Mouse (Mus musculus): ENCODE measurements around the gene Hirip3. TPM values are rescaled to one million over a fixed set of nuclear protein-coding genes. Genes with fewer than 3 reads are reported as not detected.

Hirip3 gene
- polyA plus RNA-seq, 1 experiment from 2014 or later = 24.4 TPM

GRCm38 (mm10) chr7:126825403-126825802 is 36.4 kb upstream of the Hirip3 start:
- Histone ChIP-seq H3K36me3 (ENCODE audit: control insufficient read depth, insufficient read depth, low read length) (no peaks in the 10 kb centered on the region), H3K4me3 (replicated peaks; ENCODE audit: low read length) (no peak overlapping the region), H3K4me1 (ENCODE audit: control insufficient read depth, insufficient read depth, low read length) (0 out of 2 replicates have a peak, but pooled peaks cover 3% of the 10 kb centered on the region), H3K9ac (ENCODE audit: low read length) (no peak overlapping the region), H3K27me3 (ENCODE audit: control insufficient read depth, insufficient read depth, low read length) (peaks cover 22% of the 10 kb centered on the region), H3K9me3 (replicated peaks; ENCODE audit: control insufficient read depth, low read length) (no peaks in the 10 kb centered on the region), H3K27ac (ENCODE audit: low read length) (no peak overlapping the region), H3K4me2 (ENCODE audit: low read depth, low read length) (no peak overlapping the region)
- WGBS = 19% methylated on average over 8 of the region's 8 CpGs
- no peak for ATAC-seq (ENCODE audit: insufficient read depth, low FRiP score)

GRCm38 (mm10) chr7:126825952-126826351 is 35.8 kb upstream of the Hirip3 start:
- H3K4me2 ChIP-seq (ENCODE audit: low read depth, low read length) = no peak overlapping the region
- no peak for ATAC-seq (ENCODE audit: insufficient read depth, low FRiP score)
- peaks cover 22% of the 10 kb centered on the region for H3K27me3 ChIP-seq (ENCODE audit: control insufficient read depth, insufficient read depth, low read length)
- H3K36me3 ChIP-seq (ENCODE audit: control insufficient read depth, insufficient read depth, low read length) = no peaks in the 10 kb centered on the region
- 0 out of 2 replicates have a peak, but pooled peaks cover 3% of the 10 kb centered on the region for H3K4me1 ChIP-seq (ENCODE audit: control insufficient read depth, insufficient read depth, low read length)
- no peak overlapping the region for H3K4me3 ChIP-seq (replicated peaks; ENCODE audit: low read length)
- WGBS = 65% methylated on average over 5 of the region's 5 CpGs
- H3K27ac ChIP-seq (ENCODE audit: low read length) = no peak overlapping the region
- H3K9me3 ChIP-seq (replicated peaks; ENCODE audit: control insufficient read depth, low read length) = no peaks in the 10 kb centered on the region
- no peak overlapping the region for H3K9ac ChIP-seq (ENCODE audit: low read length)

DNA sequence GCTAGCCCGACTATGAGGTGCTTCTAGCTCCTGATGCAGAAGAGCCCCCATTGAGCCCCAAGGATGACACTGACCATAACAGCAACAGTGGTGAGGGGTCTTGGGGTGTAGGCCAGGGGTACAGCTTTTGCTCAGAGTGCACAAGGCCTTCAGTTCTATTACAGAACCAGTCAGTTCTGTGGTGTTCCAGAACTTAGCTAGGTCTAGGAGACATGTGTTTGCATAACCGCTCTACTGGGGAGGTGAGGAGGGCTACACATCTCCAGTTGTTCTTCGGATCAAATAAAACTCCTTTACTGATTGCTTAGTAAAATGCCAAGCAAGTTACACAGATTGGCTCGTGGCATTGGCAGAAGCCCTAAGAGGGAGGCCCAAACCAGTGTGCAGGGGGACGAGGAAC is 30.2 kb upstream of the Hirip3 start, which contains the start of gene 4930451I11Rik:
4930451I11Rik (minus strand) TSS at position 101 of the 400 bp plus-strand sequence.
- H3K4me1 ChIP-seq (ENCODE audit: control insufficient read depth, insufficient read depth, low read length) = no peaks in the 10 kb centered on the region
- H3K36me3 ChIP-seq (ENCODE audit: control insufficient read depth, insufficient read depth, low read length) = no peaks in the 10 kb centered on the region
- no peak within 1 kb of the TSS for H3K27ac ChIP-seq (ENCODE audit: low read length)
- ATAC-seq (ENCODE audit: insufficient read depth, low FRiP score) = no peak
- peak within 1 kb of the TSS; percentile 55 for H3K4me2 ChIP-seq (ENCODE audit: low read depth, low read length)
- H3K9ac ChIP-seq (ENCODE audit: low read length) = no peak within 1 kb of the TSS
- no peaks in the 10 kb centered on the region for H3K9me3 ChIP-seq (replicated peaks; ENCODE audit: control insufficient read depth, low read length)
- WGBS = 60% methylated on average over 5 of the region's 5 CpGs
- H3K4me3 ChIP-seq (replicated peaks; ENCODE audit: low read length) = peak within 1 kb of the TSS; percentile 33
- no peaks in the 10 kb centered on the region for H3K27me3 ChIP-seq (ENCODE audit: control insufficient read depth, insufficient read depth, low read length)

- H3K4me2 ChIP-seq (ENCODE audit: low read depth, low read length) = peak overlapping the region; percentile 55
- ATAC-seq (ENCODE audit: insufficient read depth, low FRiP score) = peak; percentile 77
- WGBS = 2% methylated on average over 21 of the region's 21 CpGs
- H3K4me1 ChIP-seq (ENCODE audit: control insufficient read depth, insufficient read depth, low read length) = no peaks in the 10 kb centered on the region
- H3K27ac ChIP-seq (ENCODE audit: low read length) = no peak overlapping the region
- H3K27me3 ChIP-seq (ENCODE audit: control insufficient read depth, insufficient read depth, low read length) = no peaks in the 10 kb centered on the region
- H3K9ac ChIP-seq (ENCODE audit: low read length) = no peak overlapping the region
- peak overlapping the region; percentile 33 for H3K4me3 ChIP-seq (replicated peaks; ENCODE audit: low read length)
- H3K36me3 ChIP-seq (ENCODE audit: control insufficient read depth, insufficient read depth, low read length) = no peaks in the 10 kb centered on the region
- H3K9me3 ChIP-seq (replicated peaks; ENCODE audit: control insufficient read depth, low read length) = no peaks in the 10 kb centered on the region
Observed at GRCm38 (mm10) chr7:126832036-126832598, 29.7 kb upstream of the Hirip3 start.

- H3K4me3 ChIP-seq (replicated peaks; ENCODE audit: low read length) = no peak overlapping the region
- no peak for ATAC-seq (ENCODE audit: insufficient read depth, low FRiP score)
- no peak overlapping the region for H3K9ac ChIP-seq (ENCODE audit: low read length)
- H3K27ac ChIP-seq (ENCODE audit: low read length) = no peak overlapping the region
- H3K36me3 ChIP-seq (ENCODE audit: control insufficient read depth, insufficient read depth, low read length) = no peaks in the 10 kb centered on the region
- no peaks in the 10 kb centered on the region for H3K4me1 ChIP-seq (ENCODE audit: control insufficient read depth, insufficient read depth, low read length)
- 81% methylated on average over 1 of the region's 1 CpGs for WGBS
- no peak overlapping the region for H3K4me2 ChIP-seq (ENCODE audit: low read depth, low read length)
- H3K27me3 ChIP-seq (ENCODE audit: control insufficient read depth, insufficient read depth, low read length) = no peaks in the 10 kb centered on the region
- H3K9me3 ChIP-seq (replicated peaks; ENCODE audit: control insufficient read depth, low read length) = no peaks in the 10 kb centered on the region
Observed at GRCm38 (mm10) chr7:126833294-126833693, 28.5 kb upstream of the Hirip3 start.

DNA sequence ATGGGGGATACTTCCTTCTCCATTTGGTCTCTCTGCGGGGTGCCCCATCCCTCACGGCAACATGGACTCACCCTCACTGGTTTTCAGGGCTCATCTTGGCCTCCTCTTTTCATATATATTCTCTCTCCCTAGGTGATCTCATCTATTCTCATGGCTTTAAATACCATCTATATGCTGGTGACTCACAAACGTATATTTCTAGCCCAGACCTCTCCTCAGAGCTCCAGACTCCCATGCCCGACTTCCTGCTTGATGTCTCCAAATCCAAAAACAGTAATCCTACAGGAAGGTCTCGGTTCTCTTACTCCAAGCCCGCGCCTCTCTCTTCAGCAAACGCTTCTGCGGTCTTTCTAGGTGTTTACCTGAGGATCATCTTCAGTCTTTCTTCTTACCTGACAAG is 18.5 kb upstream of the Hirip3 start:
- no peaks in the 10 kb centered on the region for H3K9me3 ChIP-seq (replicated peaks; ENCODE audit: control insufficient read depth, low read length)
- no peak overlapping the region for H3K27ac ChIP-seq (ENCODE audit: low read length)
- 73% methylated on average over 9 of the region's 9 CpGs for WGBS
- H3K36me3 ChIP-seq (ENCODE audit: control insufficient read depth, insufficient read depth, low read length) = no peaks in the 10 kb centered on the region
- H3K27me3 ChIP-seq (ENCODE audit: control insufficient read depth, insufficient read depth, low read length) = peaks cover 9% of the 10 kb centered on the region
- peaks cover 9% of the 10 kb centered on the region; the same call in 1 of the 2 replicates for H3K4me1 ChIP-seq (ENCODE audit: control insufficient read depth, insufficient read depth, low read length)
- H3K9ac ChIP-seq (ENCODE audit: low read length) = no peak overlapping the region
- no peak overlapping the region for H3K4me3 ChIP-seq (replicated peaks; ENCODE audit: low read length)
- no peak for ATAC-seq (ENCODE audit: insufficient read depth, low FRiP score)
- no peak overlapping the region for H3K4me2 ChIP-seq (ENCODE audit: low read depth, low read length)

DNA sequence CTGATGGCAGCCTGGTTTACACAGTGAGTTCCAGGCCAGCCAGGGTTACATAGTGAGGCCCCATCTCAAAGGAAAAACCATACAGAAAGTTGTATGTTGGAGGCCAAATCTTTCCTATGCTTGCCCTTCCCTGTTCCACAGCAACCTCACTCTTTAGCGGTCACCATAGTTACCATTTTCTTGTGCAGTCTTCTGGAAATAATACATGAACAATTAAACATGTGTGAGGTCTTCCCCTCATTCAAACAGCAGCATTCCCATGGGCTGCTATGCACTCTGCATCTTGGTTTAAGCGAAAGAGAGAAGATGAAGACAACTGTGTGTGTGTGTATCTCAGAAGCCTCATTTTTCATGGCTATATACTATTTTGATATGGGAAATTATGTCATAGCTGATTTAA is 16.3 kb upstream of the Hirip3 start:
- Histone ChIP-seq H3K4me1 (ENCODE audit: control insufficient read depth, insufficient read depth, low read length) (peaks cover 9% of the 10 kb centered on the region; the same call in 1 of the 2 replicates), H3K4me3 (replicated peaks; ENCODE audit: low read length) (no peak overlapping the region), H3K36me3 (ENCODE audit: control insufficient read depth, insufficient read depth, low read length) (no peaks in the 10 kb centered on the region), H3K9me3 (replicated peaks; ENCODE audit: control insufficient read depth, low read length) (no peaks in the 10 kb centered on the region), H3K27me3 (ENCODE audit: control insufficient read depth, insufficient read depth, low read length) (peaks cover 23% of the 10 kb centered on the region), H3K4me2 (ENCODE audit: low read depth, low read length) (no peak overlapping the region), H3K27ac (ENCODE audit: low read length) (no peak overlapping the region), H3K9ac (ENCODE audit: low read length) (no peak overlapping the region)
- no peak for ATAC-seq (ENCODE audit: insufficient read depth, low FRiP score)
- 88% methylated on average over 2 of the region's 2 CpGs for WGBS

- ATAC-seq (ENCODE audit: insufficient read depth, low FRiP score) = no peak
- Histone ChIP-seq H3K36me3 (ENCODE audit: control insufficient read depth, insufficient read depth, low read length) (no peaks in the 10 kb centered on the region; the same call in 1 of the 2 replicates), H3K27me3 (ENCODE audit: control insufficient read depth, insufficient read depth, low read length) (peaks cover 23% of the 10 kb centered on the region), H3K4me3 (replicated peaks; ENCODE audit: low read length) (peak within 1 kb of the TSS; percentile 54), H3K4me2 (ENCODE audit: low read depth, low read length) (peak within 1 kb of the TSS; percentile 98), H3K9me3 (replicated peaks; ENCODE audit: control insufficient read depth, low read length) (no peaks in the 10 kb centered on the region), H3K9ac (ENCODE audit: low read length) (peak within 1 kb of the TSS; percentile 71), H3K27ac (ENCODE audit: low read length) (no peak within 1 kb of the TSS), H3K4me1 (ENCODE audit: control insufficient read depth, insufficient read depth, low read length) (peaks cover 9% of the 10 kb centered on the region; the same call in 1 of the 2 replicates)
- WGBS = 38% methylated on average over 4 of the region's 4 CpGs
Observed at GRCm38 (mm10) chr7:126847116-126847420, 14.7 kb upstream of the Hirip3 start, which contains the start of gene Doc2a. TSS of gene Doc2a (plus strand) at chr7:126847416.

GRCm38 (mm10) chr7:126847421-126848398 is 14.1 kb upstream of the Hirip3 start:
- peak overlapping the region; percentile 98 for H3K4me2 ChIP-seq (ENCODE audit: low read depth, low read length)
- peak overlapping the region; percentile 71 for H3K9ac ChIP-seq (ENCODE audit: low read length)
- ATAC-seq (ENCODE audit: insufficient read depth, low FRiP score) = peak; percentile 27; the same call in 1 of the 2 replicates
- no peaks in the 10 kb centered on the region; the same call in 1 of the 2 replicates for H3K36me3 ChIP-seq (ENCODE audit: control insufficient read depth, insufficient read depth, low read length)
- WGBS = under 1% methylated on average over 65 of the region's 74 CpGs
- peaks cover 23% of the 10 kb centered on the region for H3K27me3 ChIP-seq (ENCODE audit: control insufficient read depth, insufficient read depth, low read length)
- H3K4me3 ChIP-seq (replicated peaks; ENCODE audit: low read length) = peak overlapping the region; percentile 54
- no peak overlapping the region for H3K27ac ChIP-seq (ENCODE audit: low read length)
- peaks cover 9% of the 10 kb centered on the region; the same call in 1 of the 2 replicates for H3K4me1 ChIP-seq (ENCODE audit: control insufficient read depth, insufficient read depth, low read length)
- no peaks in the 10 kb centered on the region for H3K9me3 ChIP-seq (replicated peaks; ENCODE audit: control insufficient read depth, low read length)
